Mouse (Mus musculus): ENCODE measurements around the gene Ankrd28. TPM values are rescaled to one million over a fixed set of nuclear protein-coding genes. Genes with fewer than 3 reads are reported as not detected.
"Not testable (repeated sequence)": the region's sequence is repeated elsewhere in the genome, so short reads cannot be mapped to it uniquely, and the experiment has no call there.

Gene Ankrd28
- polyA plus RNA-seq (2014; fragmentation: Nextera tagmentation; extraction: Ambion mirVana): 11.6 and 11.7 TPM in 2 replicates

DNA sequence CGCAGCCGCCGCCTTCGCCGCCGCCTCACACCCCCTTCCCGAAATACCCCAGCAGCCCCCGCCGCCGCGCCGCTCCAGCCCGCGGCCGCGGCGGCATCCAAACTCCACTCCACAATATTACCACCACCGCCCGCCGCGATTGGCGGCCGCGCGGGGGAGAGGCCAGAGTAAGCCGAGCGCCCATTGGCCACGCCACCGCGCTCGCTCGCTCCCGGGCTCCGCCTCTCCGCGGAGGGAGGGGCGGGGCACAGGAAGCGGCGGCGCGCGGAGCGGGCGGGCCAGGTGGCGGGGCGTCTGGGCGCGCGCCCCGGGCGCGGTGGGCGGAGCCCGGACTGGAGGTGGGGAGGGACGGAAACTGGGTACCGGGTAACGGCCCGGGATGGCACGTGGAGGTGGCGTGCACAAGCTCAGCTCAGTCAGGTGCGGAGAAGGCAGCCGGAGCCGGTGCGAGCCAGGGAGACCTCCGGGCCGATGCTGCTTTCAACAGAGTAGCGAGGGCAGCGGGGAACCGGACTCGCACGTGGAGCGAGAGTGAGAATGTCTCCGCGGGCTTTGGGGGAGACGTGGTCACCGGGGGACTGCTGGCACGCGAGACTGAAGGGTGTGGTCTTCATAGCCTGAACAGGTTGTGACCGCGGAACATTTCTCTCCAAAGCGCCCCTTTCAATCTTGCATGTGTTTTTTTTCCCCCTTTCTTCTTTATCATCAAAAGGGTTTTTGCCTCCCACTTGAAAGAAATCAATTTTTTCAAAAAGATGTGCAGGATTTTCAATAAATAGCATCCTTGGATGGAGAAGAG, at the start of gene Ankrd28:
Gene Ankrd28 (minus strand): TSS at position 81 of the 799 bp plus-strand sequence.
- Histone ChIP-seq H3K27me3 (replicated peaks; ENCODE audit: control insufficient read depth, insufficient read depth, low read length) (no peaks in the 10 kb centered on the region), H3K9me3 (ENCODE audit: control insufficient read depth, low read length) (no peaks in the 10 kb centered on the region), H3K4me1 (replicated peaks; ENCODE audit: control insufficient read depth, insufficient read depth, low read length) (0 out of 2 replicates have a peak, but pooled peaks cover 4% of the 10 kb centered on the region), H3K36me3 (ENCODE audit: control insufficient read depth, insufficient read depth, low read length) (no peaks in the 10 kb centered on the region), H3K9ac (ENCODE audit: low read length) (peak within 1 kb of the TSS; percentile 74), H3K4me2 (ENCODE audit: low read length) (peak within 1 kb of the TSS; percentile 66), H3K27ac (ENCODE audit: low read depth) (peak within 1 kb of the TSS; percentile 93), H3K4me3 (ENCODE audit: low read depth, low read length) (peak within 1 kb of the TSS; percentile 87)
- under 1% methylated on average over 81 of the region's 81 CpGs for WGBS
- ATAC-seq (replicated peaks; ENCODE audit: low FRiP score, low TSS enrichment, low read depth): peak; percentile 97
- peak; percentile 94 for DNase-seq (ENCODE audit: low spot score)

GRCm38 (mm10) chr14:31879456-31879855, 49.0 kb upstream of the Ankrd28 start:
- ATAC-seq (replicated peaks; ENCODE audit: low FRiP score, low TSS enrichment, low read depth) (no peak), DNase-seq (ENCODE audit: low spot score) (no peak)
- WGBS: 84% methylated on average over 6 of the region's 6 CpGs
- no peak overlapping the region for H3K4me2 ChIP-seq (ENCODE audit: low read length)
- no peaks in the 10 kb centered on the region for H3K4me1 ChIP-seq (replicated peaks; ENCODE audit: control insufficient read depth, insufficient read depth, low read length)
- no peak overlapping the region for H3K27ac ChIP-seq (ENCODE audit: low read depth)
- H3K9me3 ChIP-seq (ENCODE audit: control insufficient read depth, low read length): no peaks in the 10 kb centered on the region
- H3K4me3 ChIP-seq (ENCODE audit: low read depth, low read length): no peak overlapping the region
- H3K36me3 ChIP-seq (ENCODE audit: control insufficient read depth, insufficient read depth, low read length): no peaks in the 10 kb centered on the region
- H3K27me3 ChIP-seq (replicated peaks; ENCODE audit: control insufficient read depth, insufficient read depth, low read length): no peaks in the 10 kb centered on the region
- no peak overlapping the region for H3K9ac ChIP-seq (ENCODE audit: low read length)

- DNase-seq (ENCODE audit: low spot score): no peak
- Histone ChIP-seq H3K9me3 (ENCODE audit: control insufficient read depth, low read length) (peaks cover 1% of the 10 kb centered on the region; the same call in 1 of the 2 replicates), H3K27me3 (replicated peaks; ENCODE audit: control insufficient read depth, insufficient read depth, low read length) (no peaks in the 10 kb centered on the region), H3K4me2 (ENCODE audit: low read length) (no peak overlapping the region), H3K27ac (ENCODE audit: low read depth) (no peak overlapping the region), H3K4me1 (replicated peaks; ENCODE audit: control insufficient read depth, insufficient read depth, low read length) (no peaks in the 10 kb centered on the region), H3K9ac (ENCODE audit: low read length) (no peak overlapping the region), H3K4me3 (ENCODE audit: low read depth, low read length) (no peak overlapping the region), H3K36me3 (ENCODE audit: control insufficient read depth, insufficient read depth, low read length) (no peaks in the 10 kb centered on the region)
- ATAC-seq (replicated peaks; ENCODE audit: low FRiP score, low TSS enrichment, low read depth): no peak
- WGBS: 69% methylated on average over 5 of the region's 5 CpGs
These were observed 41.7 kb upstream of the Ankrd28 start for GRCm38 (mm10) chr14:31872130-31872529.

DNA sequence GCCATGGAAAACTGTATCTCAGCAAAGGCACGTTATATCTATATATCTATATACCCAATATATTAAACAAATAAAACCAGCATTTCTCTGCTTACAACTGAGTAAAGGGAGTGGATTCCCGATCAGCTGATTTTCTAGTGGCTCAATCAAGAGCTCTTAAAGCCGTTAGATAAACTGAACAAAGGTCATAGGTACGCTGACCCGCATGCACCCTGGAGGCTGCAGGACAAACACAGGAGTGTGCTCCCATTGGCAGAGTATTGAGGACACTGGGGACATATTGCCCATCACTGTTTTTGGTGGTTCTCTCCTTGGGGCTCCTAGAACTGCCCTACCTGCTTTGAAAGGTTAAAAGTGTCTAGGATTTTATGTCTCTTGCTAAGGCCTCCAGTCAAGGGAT, 40.0 kb upstream of the Ankrd28 start:
- Histone ChIP-seq H3K9ac (ENCODE audit: low read length) (no peak overlapping the region), H3K27me3 (replicated peaks; ENCODE audit: control insufficient read depth, insufficient read depth, low read length) (no peaks in the 10 kb centered on the region), H3K4me3 (ENCODE audit: low read depth, low read length) (no peak overlapping the region), H3K27ac (ENCODE audit: low read depth) (no peak overlapping the region), H3K36me3 (ENCODE audit: control insufficient read depth, insufficient read depth, low read length) (no peaks in the 10 kb centered on the region), H3K9me3 (ENCODE audit: control insufficient read depth, low read length) (peaks cover 10% of the 10 kb centered on the region; the same call in 1 of the 2 replicates), H3K4me2 (ENCODE audit: low read length) (no peak overlapping the region), H3K4me1 (replicated peaks; ENCODE audit: control insufficient read depth, insufficient read depth, low read length) (no peaks in the 10 kb centered on the region)
- no peak for ATAC-seq (replicated peaks; ENCODE audit: low FRiP score, low TSS enrichment, low read depth)
- WGBS: 76% methylated on average over 5 of the region's 5 CpGs
- DNase-seq (ENCODE audit: low spot score): no peak

DNA sequence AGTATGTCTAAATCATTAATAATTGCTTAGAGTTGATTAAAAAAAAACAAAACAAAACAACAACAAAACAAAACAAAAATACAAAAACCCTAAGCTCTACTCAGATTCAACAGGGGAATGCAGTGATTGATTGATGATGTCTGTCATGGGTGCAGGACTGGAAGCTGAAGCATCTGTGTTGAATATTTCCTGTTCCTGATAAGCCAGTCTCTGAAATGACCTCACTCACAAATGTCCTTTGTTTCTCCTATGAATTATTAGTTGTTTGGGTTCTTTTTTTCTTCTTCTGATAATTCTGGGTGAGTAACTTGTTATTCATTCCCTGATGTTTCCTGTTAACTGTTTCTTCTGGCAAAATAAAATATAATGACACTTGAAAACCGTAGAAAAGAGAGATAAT, 38.1 kb upstream of the Ankrd28 start:
- ATAC-seq (replicated peaks; ENCODE audit: low FRiP score, low TSS enrichment, low read depth) (no peak), DNase-seq (ENCODE audit: low spot score) (no peak)
- Histone ChIP-seq H3K4me3 (ENCODE audit: low read depth, low read length) (no peak overlapping the region), H3K27me3 (replicated peaks; ENCODE audit: control insufficient read depth, insufficient read depth, low read length) (no peaks in the 10 kb centered on the region), H3K4me1 (replicated peaks; ENCODE audit: control insufficient read depth, insufficient read depth, low read length) (no peaks in the 10 kb centered on the region), H3K27ac (ENCODE audit: low read depth) (no peak overlapping the region), H3K9me3 (ENCODE audit: control insufficient read depth, low read length) (peaks cover 10% of the 10 kb centered on the region; the same call in 1 of the 2 replicates), H3K4me2 (ENCODE audit: low read length) (no peak overlapping the region), H3K9ac (ENCODE audit: low read length) (no peak overlapping the region), H3K36me3 (ENCODE audit: control insufficient read depth, insufficient read depth, low read length) (no peaks in the 10 kb centered on the region)
- 54% methylated on average over 1 of the region's 1 CpGs for WGBS

DNA sequence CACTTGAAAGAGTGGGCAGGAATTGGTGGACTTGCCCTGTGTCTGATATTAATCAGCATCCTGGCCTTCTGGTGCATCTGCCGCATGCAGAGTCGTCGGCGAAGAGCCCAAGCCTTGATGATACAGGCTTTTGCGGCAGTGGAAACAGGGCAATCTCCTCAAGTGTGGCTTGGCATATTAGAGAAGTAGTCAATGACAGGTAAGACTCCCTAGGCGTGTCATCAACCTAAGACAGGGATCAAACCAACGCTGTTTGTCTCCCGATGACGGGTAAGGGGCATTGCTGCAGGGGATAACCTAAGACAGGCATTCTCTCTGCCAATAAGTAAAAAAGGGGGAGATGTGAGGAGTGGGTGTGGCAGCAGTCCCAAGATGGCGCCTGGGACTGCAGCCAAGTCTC, 35.9 kb upstream of the Ankrd28 start:
- not testable (repeated sequence) for DNase-seq (ENCODE audit: low spot score); ATAC-seq (replicated peaks; ENCODE audit: low FRiP score, low TSS enrichment, low read depth); H3K4me1 ChIP-seq (replicated peaks; ENCODE audit: control insufficient read depth, insufficient read depth, low read length); H3K4me2 ChIP-seq (ENCODE audit: low read length); H3K27ac ChIP-seq (ENCODE audit: low read depth); H3K4me3 ChIP-seq (ENCODE audit: low read depth, low read length); H3K36me3 ChIP-seq (ENCODE audit: control insufficient read depth, insufficient read depth, low read length); H3K9ac ChIP-seq (ENCODE audit: low read length); H3K27me3 ChIP-seq (replicated peaks; ENCODE audit: control insufficient read depth, insufficient read depth, low read length)
- 94% methylated on average over 10 of the region's 10 CpGs for WGBS
- H3K9me3 ChIP-seq (ENCODE audit: control insufficient read depth, low read length): peaks cover 15% of the 10 kb centered on the region; the same call in 1 of the 2 replicates

GRCm38 (mm10) chr14:31858679-31859078, 28.2 kb upstream of the Ankrd28 start:
- no peak overlapping the region for H3K9ac ChIP-seq (ENCODE audit: low read length)
- no peaks in the 10 kb centered on the region for H3K4me1 ChIP-seq (replicated peaks; ENCODE audit: control insufficient read depth, insufficient read depth, low read length)
- no peak overlapping the region for H3K4me3 ChIP-seq (ENCODE audit: low read depth, low read length)
- H3K4me2 ChIP-seq (ENCODE audit: low read length): no peak overlapping the region
- H3K9me3 ChIP-seq (ENCODE audit: control insufficient read depth, low read length): peaks cover 4% of the 10 kb centered on the region; the same call in 1 of the 2 replicates
- DNase-seq (ENCODE audit: low spot score) (no peak), ATAC-seq (replicated peaks; ENCODE audit: low FRiP score, low TSS enrichment, low read depth) (no peak)
- no peak overlapping the region for H3K27ac ChIP-seq (ENCODE audit: low read depth)
- no peaks in the 10 kb centered on the region for H3K27me3 ChIP-seq (replicated peaks; ENCODE audit: control insufficient read depth, insufficient read depth, low read length)
- 87% methylated on average over 2 of the region's 2 CpGs for WGBS
- no peaks in the 10 kb centered on the region for H3K36me3 ChIP-seq (ENCODE audit: control insufficient read depth, insufficient read depth, low read length)

DNA sequence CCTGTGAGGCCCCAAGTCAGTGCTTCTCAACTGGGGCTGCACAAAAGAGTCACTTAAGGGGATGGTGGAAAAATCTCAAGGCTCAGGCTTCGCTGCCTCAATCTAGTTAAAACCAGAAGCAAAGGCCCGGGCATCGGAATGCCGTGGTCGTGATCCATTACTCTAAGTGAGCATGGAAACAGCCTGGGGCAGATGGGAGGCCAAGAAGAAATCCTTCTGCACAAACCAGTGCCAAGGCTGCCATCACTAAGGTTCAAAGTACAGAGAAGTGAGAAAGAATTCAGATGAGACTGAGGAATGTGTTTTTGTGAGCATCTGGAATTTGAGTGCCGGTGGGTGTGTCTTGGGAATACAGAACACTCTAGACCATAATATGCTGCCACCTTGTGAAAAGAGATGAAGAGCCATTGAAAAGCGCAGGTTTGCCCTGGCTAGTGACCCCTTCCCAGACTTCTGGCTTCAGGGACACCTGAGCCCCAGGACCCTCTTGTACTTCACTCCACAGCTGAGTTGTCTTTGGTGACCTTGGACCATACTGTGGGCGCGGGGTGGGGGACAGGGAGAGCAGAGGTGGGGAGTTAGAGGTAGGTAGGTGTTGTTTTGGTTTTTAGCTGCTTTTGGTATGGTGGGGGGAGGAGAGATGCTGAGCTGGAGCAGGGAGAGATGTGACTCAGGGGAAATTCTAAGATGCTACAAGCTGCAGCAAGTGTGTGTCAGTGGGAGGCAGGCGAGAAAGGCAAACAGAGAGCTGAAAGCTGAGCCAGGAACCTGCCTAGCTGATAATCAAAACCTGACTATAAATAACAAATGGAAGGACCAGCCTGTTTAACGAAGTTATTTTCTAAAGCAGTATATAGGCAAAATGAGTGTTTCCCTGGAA, 26.9 kb upstream of the Ankrd28 start:
- H3K27me3 ChIP-seq (replicated peaks; ENCODE audit: control insufficient read depth, insufficient read depth, low read length): no peaks in the 10 kb centered on the region
- H3K9ac ChIP-seq (ENCODE audit: low read length): no peak overlapping the region
- peaks cover 4% of the 10 kb centered on the region; the same call in 1 of the 2 replicates for H3K9me3 ChIP-seq (ENCODE audit: control insufficient read depth, low read length)
- ATAC-seq (replicated peaks; ENCODE audit: low FRiP score, low TSS enrichment, low read depth) (no peak), DNase-seq (ENCODE audit: low spot score) (no peak)
- H3K36me3 ChIP-seq (ENCODE audit: control insufficient read depth, insufficient read depth, low read length): no peaks in the 10 kb centered on the region
- H3K4me1 ChIP-seq (replicated peaks; ENCODE audit: control insufficient read depth, insufficient read depth, low read length): no peaks in the 10 kb centered on the region
- H3K27ac ChIP-seq (ENCODE audit: low read depth): no peak overlapping the region
- no peak overlapping the region for H3K4me2 ChIP-seq (ENCODE audit: low read length)
- H3K4me3 ChIP-seq (ENCODE audit: low read depth, low read length): no peak overlapping the region
- WGBS: 71% methylated on average over 11 of the region's 11 CpGs
